Mouse (Mus musculus): ENCODE measurements around the gene Cadm4. TPM values are rescaled to one million over a fixed set of nuclear protein-coding genes. Genes with fewer than 3 reads are reported as not detected.

Gene Cadm4
- total RNA-seq, 2 experiments from 2014 or later: 5.3 to 17.7 TPM

GRCm38 (mm10) chr7:24547534-24548036 is 65.8 kb downstream of the Cadm4 start:
- no peak for DNase-seq
- intact Hi-C loops (cut with DNase I; ENCODE audit: low total_unique reads): no loop called here

GRCm38 (mm10) chr7:24551985-24552759 is 70.3 kb downstream of the Cadm4 start:
- intact Hi-C loops (cut with DNase I; ENCODE audit: low total_unique reads): no loop called here
- no peak for DNase-seq

Other genes starting within 250 kb of the Cadm4 start
- 1 to 10 TPM; 1.5 to 1.7 TPM for gene Zfp109, start 244.5 kb upstream of the Cadm4 start, total RNA-seq (2021)
- 1 to 10 TPM; 1.4 TPM for gene Zfp108, start 227.2 kb upstream of the Cadm4 start, total RNA-seq (2021)
- 1 to 10 TPM; 3.0 to 3.7 TPM for gene Zfp93, start 211.6 kb upstream of the Cadm4 start, total RNA-seq (2021)
- gene Zfp61, start 180.8 kb upstream of the Cadm4 start, total RNA-seq (2021): 1 to 10 TPM; 2.6 to 3.8 TPM
- gene Zfp94, start 165.4 kb upstream of the Cadm4 start, total RNA-seq (2021): 1 to 10 TPM; 1.7 to 2.4 TPM
- not detected for gene Tescl, start 148.1 kb upstream of the Cadm4 start, total RNA-seq (2021)
- not detected for gene Lypd5, start 132.8 kb upstream of the Cadm4 start, total RNA-seq (2021)
- gene Kcnn4, start 111.8 kb upstream of the Cadm4 start, total RNA-seq (2021): under 1 TPM; 0.29 to 0.33 TPM
- gene Smg9, start 82.4 kb upstream of the Cadm4 start, total RNA-seq (2021): 1 to 10 TPM; 9.2 to 9.5 TPM
- under 1 TPM in 1 of 2 experiments, not detected in 1; 0.12 TPM for gene Irgc1, start 29.7 kb upstream of the Cadm4 start, total RNA-seq (2021)
- gene Plaur, start 19.5 kb upstream of the Cadm4 start, total RNA-seq (2021): 1 to 10 TPM in 1 of 2 experiments, under 1 TPM in 1; 0.84 to 1.2 TPM
- gene Zfp428, start 25.0 kb downstream of the Cadm4 start, total RNA-seq (2021): 1 to 10 TPM; 6.4 to 8.3 TPM
- not detected for gene AC161166.1, start 30.4 kb downstream of the Cadm4 start, total RNA-seq (2021)
- 10 to 100 TPM; 10.5 to 12.8 TPM for gene Irgq, start 48.7 kb downstream of the Cadm4 start, total RNA-seq (2021)
- not detected for gene Pinlyp, start 64.1 kb downstream of the Cadm4 start, total RNA-seq (2021)
- 10 to 100 TPM; 16.5 to 18.5 TPM for gene Xrcc1, start 64.3 kb downstream of the Cadm4 start, total RNA-seq (2021)
- gene Ethe1, start 105.5 kb downstream of the Cadm4 start, total RNA-seq (2021): 10 to 100 TPM; 12.0 to 15.3 TPM
- gene Zfp575, start 105.6 kb downstream of the Cadm4 start, total RNA-seq (2021): under 1 TPM; 0.38 to 0.45 TPM
- gene Phldb3, start 128.7 kb downstream of the Cadm4 start, total RNA-seq (2021): under 1 TPM; 0.59 to 0.66 TPM
- gene Lypd3, start 154.5 kb downstream of the Cadm4 start, total RNA-seq (2021): not detected
- not detected for gene Tex101, start 194.7 kb downstream of the Cadm4 start, total RNA-seq (2021)
- gene BC049730, start 227.2 kb downstream of the Cadm4 start, total RNA-seq (2021): not detected
- not detected for gene Gm4763, start 244.9 kb downstream of the Cadm4 start, total RNA-seq (2021)